Mouse (Mus musculus): Measurements from ENCODE around the gene Adi1. TPM values are rescaled to one million over a fixed set of nuclear protein-coding genes. Genes with fewer than 3 reads are reported as not detected.

Adi1 gene
- 114 TPM for polyA plus RNA-seq (2021)

- DNase-seq (ENCODE audit: low read depth, low spot score) (peak; percentile 66), ATAC-seq (peak; percentile 90)
- TF ChIP-seq CTCF (IDR thresholded peaks at IDR 0.05): no peak
- in situ Hi-C loops (cut with MboI; ENCODE audit: low pct_unique_long_range_greater_than_20kb): no loop called here
- CTCF ChIA-PET: interaction anchor here (1.2 to 2.4 kb wide), 2 partner anchors 10 to 25 kb away, joined by 4 to 8 read pairs; no protein-coding TSS in a partner anchor
- no peaks in the 10 kb centered on the region for H3K27me3 ChIP-seq
- POLR2A ChIA-PET: interaction anchor here (1.3 kb wide), 1 partner anchor 39 kb away, joined by 4 read pairs; the partner anchor contains the start of gene Rps7
Measured at GRCm38 (mm10) chr12:28675121-28675924, at the start of gene Adi1. TSS of gene Adi1 (plus strand) at chr12:28675231.

- TF ChIP-seq CTCF (IDR thresholded peaks at IDR 0.05): no peak
- no peaks in the 10 kb centered on the region for H3K27me3 ChIP-seq
- in situ Hi-C loops (cut with MboI; ENCODE audit: low pct_unique_long_range_greater_than_20kb): no loop called here
- DNase-seq (ENCODE audit: low read depth, low spot score) (no peak), ATAC-seq (no peak)
- ChIA-PET CTCF (no interaction called here), POLR2A (no interaction called here)
Measured at GRCm38 (mm10) chr12:28625407-28625806, 49.6 kb upstream of the Adi1 start.

DNA sequence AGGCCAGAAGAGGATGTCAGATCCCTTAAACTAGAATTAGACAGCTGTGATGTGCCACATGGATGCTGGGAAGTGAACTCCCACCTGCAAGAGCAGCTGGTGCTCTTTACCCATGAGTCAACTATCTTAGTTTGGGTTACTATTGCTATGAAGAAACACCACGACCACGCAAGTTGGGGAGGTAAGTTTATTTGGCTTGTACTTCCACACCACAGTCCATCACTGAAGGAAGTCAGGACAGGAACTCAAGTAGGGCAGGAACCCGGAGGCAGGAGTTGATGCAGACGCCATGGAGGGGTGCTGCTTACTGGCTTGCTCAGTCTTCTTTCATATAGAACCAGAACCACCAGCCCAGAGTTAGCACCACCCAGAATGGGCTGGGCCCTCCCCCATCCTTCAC lies 47.9 kb upstream of the Adi1 start:
- POLR2A ChIA-PET: no interaction called here
- ATAC-seq (no peak), DNase-seq (ENCODE audit: low read depth, low spot score) (no peak)
- no peaks in the 10 kb centered on the region for H3K27me3 ChIP-seq
- in situ Hi-C loops (cut with MboI; ENCODE audit: low pct_unique_long_range_greater_than_20kb): no loop called here
- TF ChIP-seq CTCF (IDR thresholded peaks at IDR 0.05): no peak
- CTCF ChIA-PET: no interaction called here

GRCm38 (mm10) chr12:28628436-28628835 lies 46.6 kb upstream of the Adi1 start:
- in situ Hi-C loops (cut with MboI; ENCODE audit: low pct_unique_long_range_greater_than_20kb): no loop called here
- no peak for TF ChIP-seq CTCF (IDR thresholded peaks at IDR 0.05)
- ATAC-seq (no peak), DNase-seq (ENCODE audit: low read depth, low spot score) (no peak)
- ChIA-PET CTCF (no interaction called here), POLR2A (interaction anchor here (0.6 to 0.7 kb wide), 2 partner anchors 173 to 1088 kb away, joined by 3 to 5 read pairs; no protein-coding TSS in a partner anchor)
- H3K27me3 ChIP-seq: no peaks in the 10 kb centered on the region

GRCm38 (mm10) chr12:28635058-28635534 lies 39.9 kb upstream of the Adi1 start:
- DNase-seq (ENCODE audit: low read depth, low spot score): no peak
- CTCF ChIA-PET: no interaction called here

GRCm38 (mm10) chr12:28635535-28636476 lies 39.2 kb upstream of the Adi1 start, which contains the start of gene Rps7:
TSS of gene Rps7 (minus strand) at chr12:28635953.
- DNase-seq (ENCODE audit: low read depth, low spot score) (peak; percentile 77), ATAC-seq (peak; percentile 88)
- H3K27me3 ChIP-seq: no peaks in the 10 kb centered on the region
- TF ChIP-seq CTCF (IDR thresholded peaks at IDR 0.05): no peak
- CTCF ChIA-PET: no interaction called here
- POLR2A ChIA-PET: interaction anchor here (1.0 kb wide), 1 partner anchor 39 kb away, joined by 4 read pairs; the partner anchor contains the start of gene Adi1
- in situ Hi-C loops (cut with MboI; ENCODE audit: low pct_unique_long_range_greater_than_20kb): no loop called here

More at GRCm38 (mm10) chr12:28635058-28635534, 39.9 kb upstream of the Adi1 start:
- peak; percentile 58 for ATAC-seq
- POLR2A ChIA-PET: no interaction called here
- in situ Hi-C loops (cut with MboI; ENCODE audit: low pct_unique_long_range_greater_than_20kb): no loop called here
- H3K27me3 ChIP-seq: no peaks in the 10 kb centered on the region
- TF ChIP-seq CTCF (IDR thresholded peaks at IDR 0.05): no peak

- in situ Hi-C loops (cut with MboI; ENCODE audit: low pct_unique_long_range_greater_than_20kb): no loop called here
- no peaks in the 10 kb centered on the region for H3K27me3 ChIP-seq
- DNase-seq (ENCODE audit: low read depth, low spot score) (no peak), ATAC-seq (no peak)
- ChIA-PET POLR2A (interaction anchor here (1.0 kb wide), 1 partner anchor 38 kb away, joined by 4 read pairs; the partner anchor contains the start of gene Adi1), CTCF (no interaction called here)
- no peak for TF ChIP-seq CTCF (IDR thresholded peaks at IDR 0.05)
Measured at GRCm38 (mm10) chr12:28636543-28636942, 38.5 kb upstream of the Adi1 start.

GRCm38 (mm10) chr12:28638778-28639177 lies 36.3 kb upstream of the Adi1 start:
- ChIA-PET POLR2A (no interaction called here), CTCF (no interaction called here)
- ATAC-seq: no peak
- no peak for TF ChIP-seq CTCF (IDR thresholded peaks at IDR 0.05)
- DNase-seq (ENCODE audit: low read depth, low spot score): no peak
- H3K27me3 ChIP-seq: no peaks in the 10 kb centered on the region
- in situ Hi-C loops (cut with MboI; ENCODE audit: low pct_unique_long_range_greater_than_20kb): no loop called here

DNA sequence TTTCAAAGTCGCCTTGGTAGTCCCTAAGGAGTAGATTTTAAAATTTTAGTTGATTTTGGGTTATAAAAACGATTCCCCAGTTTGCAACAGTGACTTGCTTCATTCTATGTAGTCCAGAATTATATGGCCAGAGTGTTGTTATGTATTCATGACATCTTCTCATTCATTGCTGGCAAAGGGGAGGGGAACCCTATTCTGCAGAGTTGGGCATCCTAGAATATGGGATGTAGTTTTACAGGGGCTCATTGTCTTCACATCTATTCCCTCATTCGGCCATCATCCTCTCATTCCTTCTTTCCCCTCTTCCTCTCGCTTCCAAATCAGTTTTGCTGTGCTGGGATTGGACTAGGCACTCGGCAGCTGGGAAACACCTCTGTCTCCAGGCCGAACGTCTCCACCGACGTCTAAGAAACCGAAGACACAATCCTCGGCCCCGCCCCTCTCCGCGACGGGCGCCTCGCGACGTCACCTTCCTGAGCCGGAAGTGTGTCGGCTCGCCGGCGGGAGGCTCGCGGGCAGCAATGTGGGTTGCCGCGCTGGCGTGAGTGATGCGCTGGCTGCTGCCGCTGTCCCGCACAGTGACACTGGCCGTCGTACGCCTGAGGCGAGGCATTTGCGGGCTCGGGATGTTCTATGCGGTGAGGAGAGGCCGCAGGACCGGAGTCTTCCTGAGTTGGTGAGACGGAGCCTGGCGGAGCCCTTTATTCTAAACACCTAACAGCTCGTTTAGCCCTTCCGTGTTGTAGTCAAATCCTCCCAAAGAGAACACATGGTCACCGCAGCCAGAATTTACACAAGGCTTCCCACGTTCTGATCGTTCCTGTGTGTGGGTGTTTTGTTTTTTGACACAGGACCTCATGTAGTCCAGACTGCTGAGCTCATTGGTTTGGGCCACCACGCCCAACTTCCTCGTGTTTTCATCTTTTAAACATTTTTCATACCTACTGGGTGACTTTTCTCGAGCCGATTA lies 25.6 kb upstream of the Adi1 start, which contains the start of gene Rnaseh1:
Gene Rnaseh1, plus strand, starts transcription at position 462 of the 970 bp plus-strand sequence.
- in situ Hi-C loops (cut with MboI; ENCODE audit: low pct_unique_long_range_greater_than_20kb): no loop called here
- ChIA-PET CTCF (interaction anchor here (0.8 to 1.2 kb wide), 2 partner anchors 11 to 24 kb away, joined by 3 read pairs; no protein-coding TSS in a partner anchor), POLR2A (no interaction called here)
- ATAC-seq: peak; percentile 94
- peak; percentile 28 for DNase-seq (ENCODE audit: low read depth, low spot score)
- TF ChIP-seq CTCF (IDR thresholded peaks at IDR 0.05): no peak
- no peaks in the 10 kb centered on the region for H3K27me3 ChIP-seq
